Mouse (Mus musculus) brown adipose tissue, adult 24 weeks (tissue): ENCODE data around the gene Gpr183. TPM values are rescaled to one million over a fixed set of nuclear protein-coding genes. Genes with fewer than 3 reads are reported as not detected.

Experiments
- H3K27ac ChIP-seq: fragments of 200-500 bp; replicated peaks from 2 replicates; pipeline ENCODE4 v1.5.1; 2012; ENCODE audit warnings: low read depth, mild to moderate bottlenecking, low read length
- H3K4me1 ChIP-seq: fragments of 200-500 bp; 2 replicates; pipeline ENCODE4 v1.6.1; 2012; ENCODE audit warnings: low read length, mixed read lengths; ENCODE audit not compliant: control insufficient read depth, insufficient read depth, insufficient read length
- H3K4me3 ChIP-seq: fragments of 200-500 bp; 2 replicates; pipeline ENCODE4 v1.5.1; 2012; ENCODE audit warnings: low read depth, mild to moderate bottlenecking, low read length, moderate library complexity; ENCODE audit not compliant: insufficient read depth
- polyA plus RNA-seq: library from polyadenylated mRNA; stranded (reverse); fragments of >200 nt; gene quantifications from 2 replicates; pipeline ENCODE4 v1.2.4, GENCODE M21; 2012; ENCODE audit not compliant: missing spikeins, insufficient read depth, insufficient read length

The Gpr183 gene
- polyA plus RNA-seq, 1 experiment, result 1.3 TPM

- Histone ChIP-seq H3K27ac (no peak overlapping the region; the same call in 1 of the 2 replicates), H3K4me1 (peaks cover 10% of the 10 kb centered on the region; the same call in 1 of the 2 replicates), H3K4me3 (no peak overlapping the region)
Observed at GRCm38 (mm10) chr14:121956291-121956690, 8.7 kb downstream of the Gpr183 start.

GRCm38 (mm10) chr14:121955176-121955795 lies 9.7 kb downstream of the Gpr183 start:
- Histone ChIP-seq H3K4me1 (peaks cover 3% of the 10 kb centered on the region; the same call in 1 of the 2 replicates), H3K27ac (no peak overlapping the region), H3K4me3 (no peak overlapping the region)

- peaks cover 5% of the 10 kb centered on the region; the same call in 1 of the 2 replicates for H3K4me1 ChIP-seq
- H3K4me3 ChIP-seq, result no peak overlapping the region
- no peak overlapping the region for H3K27ac ChIP-seq
Observed at GRCm38 (mm10) chr14:121954608-121955007, 10.4 kb downstream of the Gpr183 start.

DNA sequence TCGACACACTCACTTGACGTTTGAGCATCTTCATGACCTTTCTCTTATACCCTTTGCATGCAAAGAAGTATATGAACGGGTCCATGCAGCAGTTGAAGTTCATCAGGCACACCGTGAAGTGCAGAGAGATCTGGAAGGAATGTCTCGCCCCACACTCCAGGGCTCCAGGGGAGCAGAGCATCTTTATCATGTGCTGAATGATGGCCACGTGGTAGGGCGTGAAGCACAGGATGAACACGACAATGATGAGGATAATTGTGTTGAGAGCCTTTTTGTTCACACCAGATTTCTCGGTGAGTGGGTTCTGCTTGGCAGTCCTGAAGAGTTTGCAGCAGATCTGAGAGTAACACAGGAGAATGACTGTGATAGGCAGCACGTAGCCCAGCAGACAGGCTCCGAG lies 10.9 kb downstream of the Gpr183 start:
- Histone ChIP-seq H3K4me3 (no peak overlapping the region), H3K27ac (no peak overlapping the region), H3K4me1 (peaks cover 9% of the 10 kb centered on the region; the same call in 1 of the 2 replicates)

GRCm38 (mm10) chr14:121952046-121952400 lies 13.0 kb downstream of the Gpr183 start:
- Histone ChIP-seq H3K4me3 (no peak overlapping the region), H3K4me1 (peaks cover 7% of the 10 kb centered on the region; the same call in 1 of the 2 replicates), H3K27ac (no peak overlapping the region)

GRCm38 (mm10) chr14:121951399-121952045 lies 13.5 kb downstream of the Gpr183 start:
- Histone ChIP-seq H3K27ac (no peak overlapping the region), H3K4me3 (no peak overlapping the region)

GRCm38 (mm10) chr14:121949897-121950296 lies 15.1 kb downstream of the Gpr183 start:
- peaks cover 7% of the 10 kb centered on the region; the same call in 1 of the 2 replicates for H3K4me1 ChIP-seq
- H3K27ac ChIP-seq, result no peak overlapping the region
- no peak overlapping the region for H3K4me3 ChIP-seq

More at GRCm38 (mm10) chr14:121951399-121952045, 13.5 kb downstream of the Gpr183 start:
- peaks cover 7% of the 10 kb centered on the region; the same call in 1 of the 2 replicates for H3K4me1 ChIP-seq

DNA sequence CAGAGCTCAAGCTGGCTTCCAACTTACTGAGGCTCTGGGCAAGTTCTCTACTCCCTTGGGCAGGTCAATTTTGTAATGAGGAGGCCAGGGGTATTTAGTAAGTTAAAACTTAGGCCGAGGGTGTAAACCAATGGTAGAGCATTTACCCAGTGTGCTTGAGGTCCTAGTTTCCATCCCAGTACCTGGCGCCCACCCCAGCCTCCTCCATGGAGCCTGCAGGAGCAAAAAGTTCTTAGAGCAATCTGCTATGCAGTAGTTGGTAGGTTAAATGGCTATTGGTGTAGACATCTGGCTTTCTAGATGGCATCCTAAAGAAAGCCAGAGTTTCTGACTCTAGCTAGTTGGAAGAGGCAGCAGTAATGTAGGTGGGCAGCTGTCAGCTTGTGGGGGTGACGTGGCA lies 15.6 kb downstream of the Gpr183 start:
- H3K4me3 ChIP-seq, result no peak overlapping the region
- H3K4me1 ChIP-seq, result peaks cover 7% of the 10 kb centered on the region; the same call in 1 of the 2 replicates
- no peak overlapping the region for H3K27ac ChIP-seq

GRCm38 (mm10) chr14:121947966-121948365 lies 17.0 kb downstream of the Gpr183 start:
- Histone ChIP-seq H3K4me1 (peaks cover 7% of the 10 kb centered on the region; the same call in 1 of the 2 replicates), H3K4me3 (no peak overlapping the region), H3K27ac (no peak overlapping the region)

- Histone ChIP-seq H3K4me1 (peaks cover 7% of the 10 kb centered on the region; the same call in 1 of the 2 replicates), H3K4me3 (no peak overlapping the region)
Observed at GRCm38 (mm10) chr14:121947201-121947760, 17.7 kb downstream of the Gpr183 start.

GRCm38 (mm10) chr14:121946728-121947127 lies 18.3 kb downstream of the Gpr183 start:
- no peak overlapping the region for H3K4me3 ChIP-seq
- H3K27ac ChIP-seq, result no peak overlapping the region
- H3K4me1 ChIP-seq, result peaks cover 7% of the 10 kb centered on the region; the same call in 1 of the 2 replicates

More at GRCm38 (mm10) chr14:121947201-121947760, 17.7 kb downstream of the Gpr183 start:
- H3K27ac ChIP-seq, result no peak overlapping the region

DNA sequence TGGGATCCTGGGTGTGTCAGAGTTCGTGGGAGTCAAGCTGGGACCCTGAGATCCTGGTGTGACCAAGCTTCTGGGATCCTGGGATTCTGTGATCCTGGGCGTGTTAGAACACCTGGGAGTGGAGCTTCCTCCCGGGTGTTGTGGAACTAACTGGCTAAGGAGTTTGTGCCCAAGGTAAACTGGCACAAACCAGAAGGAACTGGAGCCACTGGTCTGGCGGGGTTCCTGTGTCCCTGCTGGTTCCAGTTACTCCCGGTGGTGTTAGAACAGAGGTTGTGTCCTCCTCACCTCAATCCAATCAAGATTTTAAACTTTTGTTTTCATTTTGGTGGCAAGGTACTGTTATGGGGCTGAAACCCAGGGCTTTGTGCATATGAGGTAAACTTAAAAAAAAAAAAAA lies 18.9 kb downstream of the Gpr183 start:
- Histone ChIP-seq H3K4me1 (peaks cover 7% of the 10 kb centered on the region; the same call in 1 of the 2 replicates), H3K27ac (no peak overlapping the region), H3K4me3 (no peak overlapping the region)

- Histone ChIP-seq H3K27ac (no peak overlapping the region; the same call in 1 of the 2 replicates), H3K4me3 (no peak overlapping the region), H3K4me1 (peaks cover 3% of the 10 kb centered on the region; the same call in 1 of the 2 replicates)
Observed at GRCm38 (mm10) chr14:121939582-121939981, 25.4 kb downstream of the Gpr183 start.

- Histone ChIP-seq H3K4me3 (no peak overlapping the region), H3K27ac (peak overlapping the region; percentile 63), H3K4me1 (peaks cover 3% of the 10 kb centered on the region; the same call in 1 of the 2 replicates)
Observed at GRCm38 (mm10) chr14:121938256-121939191, 26.5 kb downstream of the Gpr183 start.
